Mouse (Mus musculus): ENCODE measurements around the gene Rapgef5. TPM values are rescaled to one million over a fixed set of nuclear protein-coding genes. Genes with fewer than 3 reads are reported as not detected.

The Rapgef5 gene
- polyA plus RNA-seq, 2 experiments: 1.2 to 1.5 TPM

DNA sequence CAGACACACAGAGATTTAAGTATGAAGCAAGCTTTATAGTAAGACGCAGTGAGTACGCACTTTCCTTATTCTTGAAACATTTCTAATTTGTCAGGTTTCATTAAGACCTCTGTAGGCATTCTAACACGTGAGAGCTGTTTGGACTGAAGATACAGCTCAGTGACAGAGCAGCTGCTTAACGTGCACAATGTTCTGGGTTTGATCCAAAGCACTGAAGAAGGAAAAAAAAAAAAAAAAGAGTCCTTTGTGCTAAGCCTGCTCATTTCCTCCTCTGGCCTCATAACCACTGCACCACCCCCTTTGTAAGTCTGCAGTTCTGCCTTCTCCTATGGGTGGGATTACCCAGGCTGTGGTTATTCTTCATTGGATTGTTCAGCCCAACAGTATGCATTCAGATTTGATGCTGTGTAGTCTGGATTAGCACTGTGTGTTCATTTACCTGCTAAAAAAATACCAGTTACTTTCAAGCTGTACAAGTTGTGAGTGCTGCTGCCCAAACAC is 103.3 kb downstream of the Rapgef5 start:
- Histone ChIP-seq H3K9ac (replicated peaks) (no peak overlapping the region), H3K9me3 (ENCODE audit: control insufficient read depth, low read length) (no peaks in the 10 kb centered on the region), H3K4me2 (ENCODE audit: low read depth) (no peak overlapping the region), H3K4me1 (replicated peaks; ENCODE audit: control insufficient read depth in 2 of 2, insufficient read depth in 2 of 2, low read length in 1 of 2) (no peaks in the 10 kb centered on the region), H3K4me3 (ENCODE audit: insufficient read depth in 1 of 2, low read depth in 2 of 2, low read length in 2 of 2) (no peak overlapping the region), H3K36me3 (replicated peaks; ENCODE audit: control insufficient read depth, insufficient read depth, low read depth) (no peaks in the 10 kb centered on the region), H3K27me3 (ENCODE audit: control insufficient read depth, insufficient read depth, low read length) (no peaks in the 10 kb centered on the region), H3K27ac (no peak overlapping the region)
- DNase-seq (ENCODE audit: low read depth in 3 of 3, low spot score in 3 of 3): no peak
- 48% methylated on average over 4 of the region's 4 CpGs for WGBS (ENCODE audit: insufficient replicate concordance)
- no peak for ATAC-seq (ENCODE audit: insufficient read depth)
- TF ChIP-seq CTCF (IDR thresholded peaks at IDR 0.05; ENCODE audit: low read depth): no peak
- no peak for TF ChIP-seq EP300 (IDR thresholded peaks at IDR 0.05; ENCODE audit: low read depth)

GRCm38 (mm10) chr12:117622972-117623371 is 106.7 kb downstream of the Rapgef5 start:
- H3K4me2 ChIP-seq (ENCODE audit: low read depth): no peak overlapping the region
- H3K4me3 ChIP-seq (ENCODE audit: insufficient read depth in 1 of 2, low read depth in 2 of 2, low read length in 2 of 2): no peak overlapping the region
- WGBS (ENCODE audit: insufficient replicate concordance): 67% methylated on average over 2 of the region's 2 CpGs
- H3K9me3 ChIP-seq (ENCODE audit: control insufficient read depth, low read length): no peaks in the 10 kb centered on the region
- H3K4me1 ChIP-seq (replicated peaks; ENCODE audit: control insufficient read depth in 2 of 2, insufficient read depth in 2 of 2, low read length in 1 of 2): no peaks in the 10 kb centered on the region
- H3K27me3 ChIP-seq (ENCODE audit: control insufficient read depth, insufficient read depth, low read length): no peaks in the 10 kb centered on the region
- no peak for ATAC-seq (ENCODE audit: insufficient read depth)
- TF ChIP-seq EP300 (IDR thresholded peaks at IDR 0.05; ENCODE audit: low read depth) (no peak), CTCF (IDR thresholded peaks at IDR 0.05; ENCODE audit: low read depth) (no peak)
- no peak overlapping the region for H3K9ac ChIP-seq (replicated peaks)
- H3K27ac ChIP-seq: no peak overlapping the region
- H3K36me3 ChIP-seq (replicated peaks; ENCODE audit: control insufficient read depth, insufficient read depth, low read depth): no peaks in the 10 kb centered on the region
- DNase-seq (ENCODE audit: low read depth in 3 of 3, low spot score in 3 of 3): no peak

- Histone ChIP-seq H3K4me2 (ENCODE audit: low read depth) (no peak overlapping the region), H3K27ac (no peak overlapping the region), H3K36me3 (replicated peaks; ENCODE audit: control insufficient read depth, insufficient read depth, low read depth) (no peaks in the 10 kb centered on the region), H3K4me3 (ENCODE audit: insufficient read depth in 1 of 2, low read depth in 2 of 2, low read length in 2 of 2) (no peak overlapping the region), H3K27me3 (ENCODE audit: control insufficient read depth, insufficient read depth, low read length) (no peaks in the 10 kb centered on the region), H3K9ac (replicated peaks) (no peak overlapping the region), H3K4me1 (replicated peaks; ENCODE audit: control insufficient read depth in 2 of 2, insufficient read depth in 2 of 2, low read length in 1 of 2) (no peaks in the 10 kb centered on the region), H3K9me3 (ENCODE audit: control insufficient read depth, low read length) (no peaks in the 10 kb centered on the region)
- ATAC-seq (ENCODE audit: insufficient read depth) (no peak), DNase-seq (ENCODE audit: low read depth in 3 of 3, low spot score in 3 of 3) (no peak)
- TF ChIP-seq CTCF (IDR thresholded peaks at IDR 0.05; ENCODE audit: low read depth) (no peak), EP300 (IDR thresholded peaks at IDR 0.05; ENCODE audit: low read depth) (no peak)
- 37% methylated on average over 2 of the region's 2 CpGs for WGBS (ENCODE audit: insufficient replicate concordance)
Observed at GRCm38 (mm10) chr12:117627311-117627710, 111.0 kb downstream of the Rapgef5 start.

- no peaks in the 10 kb centered on the region for H3K9me3 ChIP-seq (ENCODE audit: control insufficient read depth, low read length)
- H3K27me3 ChIP-seq (ENCODE audit: control insufficient read depth, insufficient read depth, low read length): no peaks in the 10 kb centered on the region
- TF ChIP-seq CTCF (IDR thresholded peaks at IDR 0.05; ENCODE audit: low read depth) (no peak), EP300 (IDR thresholded peaks at IDR 0.05; ENCODE audit: low read depth) (no peak)
- H3K9ac ChIP-seq (replicated peaks): no peak overlapping the region
- 69% methylated on average over 18 of the region's 18 CpGs for WGBS (ENCODE audit: insufficient replicate concordance)
- no peak overlapping the region for H3K27ac ChIP-seq
- H3K4me3 ChIP-seq (ENCODE audit: insufficient read depth in 1 of 2, low read depth in 2 of 2, low read length in 2 of 2): no peak overlapping the region
- no peak for DNase-seq (ENCODE audit: low read depth in 3 of 3, low spot score in 3 of 3)
- no peaks in the 10 kb centered on the region for H3K36me3 ChIP-seq (replicated peaks; ENCODE audit: control insufficient read depth, insufficient read depth, low read depth)
- ATAC-seq (ENCODE audit: insufficient read depth): no peak
- no peaks in the 10 kb centered on the region for H3K4me1 ChIP-seq (replicated peaks; ENCODE audit: control insufficient read depth in 2 of 2, insufficient read depth in 2 of 2, low read length in 1 of 2)
- H3K4me2 ChIP-seq (ENCODE audit: low read depth): no peak overlapping the region
Observed at GRCm38 (mm10) chr12:117628321-117629093, 112.2 kb downstream of the Rapgef5 start.

DNA sequence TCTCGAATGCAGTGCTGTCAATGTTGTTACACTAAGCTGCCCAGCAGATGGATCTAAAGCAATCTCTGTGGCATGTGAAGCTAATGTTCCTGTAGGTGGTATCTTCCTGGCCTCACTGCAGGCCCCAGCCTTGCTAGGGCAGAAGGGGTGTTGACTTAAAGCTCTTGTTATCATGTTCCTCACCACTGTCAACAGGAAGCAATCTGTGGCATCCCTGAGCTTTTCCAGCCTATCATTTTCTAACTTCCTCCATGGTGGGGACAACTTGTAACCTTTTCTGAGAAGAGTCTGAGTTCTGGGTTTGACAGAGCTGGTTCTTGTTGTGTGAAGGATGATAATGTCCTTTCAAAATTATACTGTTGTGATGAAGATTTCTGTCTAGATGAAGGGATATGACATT is 115.9 kb downstream of the Rapgef5 start:
- no peaks in the 10 kb centered on the region for H3K36me3 ChIP-seq (replicated peaks; ENCODE audit: control insufficient read depth, insufficient read depth, low read depth)
- 31% methylated on average over 1 of the region's 1 CpGs for WGBS (ENCODE audit: insufficient replicate concordance)
- TF ChIP-seq EP300 (IDR thresholded peaks at IDR 0.05; ENCODE audit: low read depth) (no peak), CTCF (IDR thresholded peaks at IDR 0.05; ENCODE audit: low read depth) (no peak)

More for the DNA sequence above, 115.9 kb downstream of the Rapgef5 start:
- Histone ChIP-seq H3K9ac (replicated peaks) (no peak overlapping the region), H3K9me3 (ENCODE audit: control insufficient read depth, low read length) (no peaks in the 10 kb centered on the region), H3K4me1 (replicated peaks; ENCODE audit: control insufficient read depth in 2 of 2, insufficient read depth in 2 of 2, low read length in 1 of 2) (no peaks in the 10 kb centered on the region), H3K27me3 (ENCODE audit: control insufficient read depth, insufficient read depth, low read length) (no peaks in the 10 kb centered on the region), H3K4me2 (ENCODE audit: low read depth) (no peak overlapping the region), H3K4me3 (ENCODE audit: insufficient read depth in 1 of 2, low read depth in 2 of 2, low read length in 2 of 2) (no peak overlapping the region), H3K27ac (no peak overlapping the region)
- no peak for DNase-seq (ENCODE audit: low read depth in 3 of 3, low spot score in 3 of 3)
- ATAC-seq (ENCODE audit: insufficient read depth): no peak

All from liver, embryonic 14.5 days (tissue).